ENCODE assay signal across 15 mouse cellular contexts in the genomic region with DNA sequence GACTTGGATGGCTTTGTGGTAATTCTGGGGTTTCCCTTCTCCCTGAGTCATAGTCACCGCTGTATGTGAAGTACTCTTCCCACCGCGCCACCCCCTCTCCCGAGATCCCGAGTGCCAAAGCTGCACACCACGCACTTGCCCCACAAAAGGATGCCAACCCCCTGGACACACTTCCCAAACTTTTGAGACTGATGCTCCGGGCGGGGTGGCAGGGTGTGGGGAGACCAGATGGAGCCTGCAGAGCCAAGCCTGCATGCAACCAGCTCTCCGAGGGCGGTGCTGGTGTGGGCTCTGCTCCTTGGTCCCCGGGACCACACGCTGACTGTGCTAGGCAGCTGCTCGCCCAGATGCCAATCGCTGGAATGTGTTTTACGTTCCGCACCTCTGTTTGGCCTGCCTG.
DNase-seq lines count a peak whose midpoint lies in the region; ATAC-seq and TF ChIP-seq lines count a peak whose summit lies in the region.
"Had no signal": no experiment of that assay in that cellular context is flagged by ENCODE, and none has a peak within 500 bp of the region (broad histone marks: within the 10 kb centered on the region; RNA-seq: fewer than 3 reads in every experiment).

No protein-coding gene starts in this region.

- H3K4me3 ChIP-seq in forebrain, postnatal 0 days (ENCODE audit: low read depth, low read length) = no peak overlapping the region
- H3K4me3 ChIP-seq in lung, adult 2 months (replicated peaks; ENCODE audit: extremely low read depth, low read depth, low read length) = no peak overlapping the region
- H3K4me3 ChIP-seq: heart, embryonic 13.5 days; left cerebral cortex, adult 2 months; liver, embryonic 15.5 days had no signal

- H3K4me2 ChIP-seq in forebrain, postnatal 0 days (ENCODE audit: low read depth) = peak overlapping the region; percentile 33
- H3K4me2 ChIP-seq: heart, embryonic 13.5 days; liver, embryonic 15.5 days had no signal

- H3K9me3 ChIP-seq in forebrain, postnatal 0 days (ENCODE audit: low read length) = no peaks in the 10 kb centered on the region
- H3K9me3 ChIP-seq: G1E; heart, embryonic 13.5 days; liver, embryonic 15.5 days had no signal

- no peak for TF ChIP-seq CTCF in forebrain, postnatal 0 days (IDR thresholded peaks at IDR 0.05; ENCODE audit: low read depth)
- no peak for TF ChIP-seq CTCF in lung, adult 2 months (IDR thresholded peaks at IDR 0.05; ENCODE audit: insufficient read depth, low read length)

- WGBS in forebrain, postnatal 0 days = 57% methylated on average over 16 of the region's 16 CpGs
- 62% methylated on average over 16 of the region's 16 CpGs for WGBS in lung, adult 2 months

- peak; percentile 48 for ATAC-seq in forebrain, postnatal 0 days
- ATAC-seq: intestine, postnatal 0 days had no signal

- DNase-seq in 3134 (ENCODE audit: extremely low read depth, insufficient read length, low spot score) = peak; percentile 0
- DNase-seq in Muller cell, postnatal 12 days (ENCODE audit: inconsistent ontology term) = peak; percentile 14
- DNase-seq in forebrain, postnatal 0 days = no peak
- DNase-seq in left cerebral cortex, postnatal 4 days = peak; percentile 20
- no peak for DNase-seq in thymus, postnatal 4 days
- DNase-seq in layer of hippocampus, postnatal 14 days (ENCODE audit: low spot score in 2 of 2) = no peak
- DNase-seq in lung, adult 2 months = no peak
- DNase-seq in kidney, adult 11 months = no peak
- DNase-seq: adrenal gland, adult 2 months; cerebellum, adult 8-10 months had no signal

- intact Hi-C loops in left cerebral cortex, postnatal 4 days (cut with DNase I) = no loop called here

- no peaks in the 10 kb centered on the region for H3K36me3 ChIP-seq in forebrain, postnatal 0 days (ENCODE audit: insufficient read depth)
- H3K36me3 ChIP-seq: G1E; heart, embryonic 13.5 days; liver, embryonic 15.5 days had no signal

- H3K27me3 ChIP-seq in forebrain, postnatal 0 days (ENCODE audit: insufficient read depth, low read length) = no peaks in the 10 kb centered on the region
- H3K27me3 ChIP-seq: heart, embryonic 13.5 days; liver, embryonic 15.5 days had no signal

- TF ChIP-seq POLR2A in lung, adult 2 months (IDR thresholded peaks at IDR 0.05; ENCODE audit: borderline replicate concordance, extremely low read depth, low read depth, low read length) = no peak

- no peak overlapping the region for H3K27ac ChIP-seq in forebrain, postnatal 0 days (ENCODE audit: low read depth, low read length)
- H3K27ac ChIP-seq: heart, embryonic 13.5 days; left cerebral cortex, adult 2 months; liver, embryonic 15.5 days had no signal

- no peak overlapping the region for H3K9ac ChIP-seq in forebrain, postnatal 0 days
- H3K9ac ChIP-seq: heart, embryonic 13.5 days; liver, embryonic 15.5 days had no signal

- H3K4me1 ChIP-seq in forebrain, postnatal 0 days (ENCODE audit: insufficient read depth) = no peaks in the 10 kb centered on the region
- no peaks in the 10 kb centered on the region for H3K4me1 ChIP-seq in lung, adult 2 months (ENCODE audit: control insufficient read depth, insufficient read depth, low read length)
- H3K4me1 ChIP-seq: heart, embryonic 13.5 days; liver, embryonic 15.5 days had no signal

Comparison
In these comparisons a context has a peak if more than half of its experiments do, and no peak if none do; other contexts are left out.
1. DNase-seq: peak in 3134 (single experiment), Muller cell, postnatal 12 days (single experiment) and left cerebral cortex, postnatal 4 days (single experiment); none in forebrain, postnatal 0 days (single experiment), thymus, postnatal 4 days (single experiment), layer of hippocampus, postnatal 14 days (0 of 2), lung, adult 2 months (single experiment) and kidney, adult 11 months (single experiment).